Mouse (Mus musculus) forebrain, embryonic 15.5 days (tissue): ENCODE results near the gene Prf1. TPM values are rescaled to one million over a fixed set of nuclear protein-coding genes. Genes with fewer than 3 reads are reported as not detected.

Experiments
- ATAC-seq: fragments of 200-750 bp; cut with Nextera tagmentation; replicated peaks from 2 replicates; pipeline ENCODE4 v1.8.0; 2017; ENCODE audit warnings: mild to moderate bottlenecking, moderate TSS enrichment, moderate library complexity
- H3K27ac ChIP-seq: fragments of 300-500 bp; sonication (generic); replicated peaks from 2 replicates; pipeline ENCODE4 v1.5.1; 2015; ENCODE audit warnings: mild to moderate bottlenecking, inconsistent platforms
- H3K27me3 ChIP-seq: fragments of 300-500 bp; sonication (generic); 2 replicates; pipeline ENCODE4 v1.6.1; 2015; ENCODE audit warnings: inconsistent platforms
- H3K36me3 ChIP-seq: fragments of 300-500 bp; sonication (generic); 2 replicates; pipeline ENCODE4 v1.6.1; 2015; ENCODE audit warnings: mild to moderate bottlenecking, inconsistent platforms
- H3K4me1 ChIP-seq: fragments of 300-500 bp; sonication (generic); 2 replicates; pipeline ENCODE4 v1.6.1; 2015; ENCODE audit warnings: inconsistent platforms
- H3K4me2 ChIP-seq: fragments of 300-500 bp; sonication (generic); replicated peaks from 2 replicates; pipeline ENCODE4 v1.6.1; 2015; ENCODE audit warnings: mild to moderate bottlenecking, inconsistent platforms
- H3K4me3 ChIP-seq: fragments of 300-500 bp; sonication (generic); 2 replicates; pipeline ENCODE4 v1.5.1; 2015; ENCODE audit warnings: mild to moderate bottlenecking, inconsistent platforms
- H3K9ac ChIP-seq: fragments of 300-500 bp; sonication (generic); replicated peaks from 2 replicates; pipeline ENCODE4 v1.6.1; 2015; ENCODE audit warnings: mild to moderate bottlenecking, inconsistent platforms
- H3K9me3 ChIP-seq: fragments of 300-500 bp; sonication (generic); 2 replicates; pipeline ENCODE4 v1.6.1; 2016; ENCODE audit warnings: inconsistent platforms
- WGBS: fragments of 180-500 bp; shearing (Covaris S2); methylation state at CpG from one replicate; pipeline ENCODE4 v1.1.7; 2015; ENCODE audit warnings: mixed read lengths; 5-methylcytosine and 5-hydroxymethylcytosine counted together
- polyA plus RNA-seq: library from polyadenylated mRNA; unstranded; fragments of >200 nt; fragmentation: Nextera tagmentation; extraction: Ambion mirVana; gene quantifications from 2 replicates; pipeline ENCODE4 v1.2.1, GENCODE M21; 2015

Prf1 gene
- not detected in 2 replicates for polyA plus RNA-seq

DNA sequence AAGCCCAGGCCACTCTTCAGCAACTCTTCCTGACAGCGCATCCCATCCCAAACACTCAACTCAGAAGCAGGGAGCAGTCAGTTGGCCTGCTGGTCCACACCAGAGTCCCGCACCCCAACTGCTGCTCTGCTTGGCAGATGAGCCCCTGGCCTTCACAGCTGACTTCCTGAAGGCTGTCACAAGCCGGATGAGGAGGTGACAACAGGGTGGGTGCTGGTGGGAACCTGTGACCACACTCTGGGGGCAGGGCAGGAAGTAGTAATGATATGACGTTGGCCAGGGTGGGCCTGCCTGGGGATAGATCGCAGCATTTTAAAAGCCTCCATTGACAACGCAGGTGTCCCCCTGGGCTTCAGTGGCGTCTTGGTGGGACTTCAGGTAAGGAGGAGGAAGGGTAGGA lies at the start of gene Prf1:
Gene Prf1 (plus strand): TSS at position 357 of the 400 bp plus-strand sequence.
- no peaks in the 10 kb centered on the region for H3K36me3 ChIP-seq
- no peak within 1 kb of the TSS for H3K4me2 ChIP-seq
- no peaks in the 10 kb centered on the region for H3K9me3 ChIP-seq
- no peak within 1 kb of the TSS for H3K9ac ChIP-seq
- no peak within 1 kb of the TSS for H3K4me3 ChIP-seq
- 90% methylated on average over 7 of the region's 7 CpGs for WGBS
- no peaks in the 10 kb centered on the region for H3K4me1 ChIP-seq
- no peaks in the 10 kb centered on the region for H3K27me3 ChIP-seq
- no peak within 1 kb of the TSS for H3K27ac ChIP-seq
- no peak for ATAC-seq

DNA sequence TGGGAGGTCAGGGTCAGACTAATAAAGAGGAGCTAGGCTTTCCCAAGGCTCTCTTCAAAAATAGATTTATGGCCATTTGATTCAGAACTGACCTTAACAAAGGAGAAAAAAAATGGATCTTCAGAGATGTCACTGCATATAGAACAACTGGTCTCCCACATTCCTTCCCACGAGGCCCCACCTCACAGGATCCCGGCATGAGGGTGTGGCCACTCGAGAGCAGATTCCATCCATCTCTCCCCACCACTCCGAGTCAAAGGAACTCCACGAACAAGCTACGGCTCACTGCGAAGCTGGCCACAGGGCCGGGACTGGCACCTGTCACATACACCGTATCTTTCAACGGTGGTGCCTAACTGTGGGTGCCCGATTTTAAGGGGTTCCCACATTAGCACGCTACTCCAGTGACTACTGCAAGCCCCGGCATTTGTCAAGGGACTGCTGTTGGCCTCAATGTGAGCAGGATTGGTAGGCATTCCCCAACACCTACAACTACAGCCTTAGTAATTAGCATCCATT lies 49.0 kb upstream of the Prf1 start:
- H3K9me3 ChIP-seq, result no peaks in the 10 kb centered on the region
- H3K4me2 ChIP-seq, result no peak overlapping the region
- WGBS, result 80% methylated on average over 13 of the region's 13 CpGs
- no peak overlapping the region for H3K4me3 ChIP-seq
- H3K36me3 ChIP-seq, result no peaks in the 10 kb centered on the region
- H3K9ac ChIP-seq, result no peak overlapping the region
- H3K27me3 ChIP-seq, result no peaks in the 10 kb centered on the region
- H3K27ac ChIP-seq, result no peak overlapping the region
- 0 out of 2 replicates have a peak, but pooled peaks cover 3% of the 10 kb centered on the region for H3K4me1 ChIP-seq
- no peak for ATAC-seq

DNA sequence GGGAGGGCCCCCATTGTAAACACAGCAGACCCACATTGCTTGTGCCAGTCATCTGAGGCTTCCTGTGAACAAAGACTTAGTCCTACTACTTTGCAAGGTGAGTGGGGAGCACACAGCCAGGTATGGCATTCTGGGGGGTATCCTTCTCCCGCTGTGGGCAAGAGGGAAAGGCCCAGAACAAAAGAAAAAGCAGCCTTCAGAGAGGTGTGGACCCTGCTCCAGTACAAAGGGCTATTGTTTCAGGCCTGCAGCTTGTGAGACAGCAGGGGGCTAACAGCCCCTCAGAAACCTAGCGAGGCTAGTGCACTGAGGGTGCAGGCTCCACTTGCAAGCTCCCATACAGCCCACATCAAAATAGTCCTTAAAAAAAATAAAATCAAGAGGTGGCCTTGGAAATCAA lies 47.7 kb upstream of the Prf1 start:
- WGBS, result 17% methylated on average over 2 of the region's 2 CpGs
- no peak for ATAC-seq

GRCm38 (mm10) chr10:61254761-61255160 lies 42.9 kb upstream of the Prf1 start:
- Histone ChIP-seq H3K36me3 (no peaks in the 10 kb centered on the region), H3K27me3 (no peaks in the 10 kb centered on the region), H3K9ac (no peak overlapping the region), H3K4me2 (no peak overlapping the region), H3K9me3 (no peaks in the 10 kb centered on the region), H3K27ac (peak overlapping the region; percentile 49; the same call in 1 of the 2 replicates), H3K4me1 (peaks cover 17% of the 10 kb centered on the region), H3K4me3 (no peak overlapping the region)
- 57% methylated on average over 6 of the region's 6 CpGs for WGBS
- ATAC-seq, result no peak; the same call in 1 of the 2 replicates

More for the DNA sequence above, 47.7 kb upstream of the Prf1 start:
- no peaks in the 10 kb centered on the region for H3K36me3 ChIP-seq
- peaks cover 9% of the 10 kb centered on the region for H3K4me1 ChIP-seq
- H3K27ac ChIP-seq, result no peak overlapping the region
- no peaks in the 10 kb centered on the region for H3K27me3 ChIP-seq
- no peak overlapping the region for H3K4me2 ChIP-seq
- H3K4me3 ChIP-seq, result no peak overlapping the region
- no peaks in the 10 kb centered on the region for H3K9me3 ChIP-seq
- H3K9ac ChIP-seq, result no peak overlapping the region

- Histone ChIP-seq H3K27me3 (no peaks in the 10 kb centered on the region), H3K9me3 (no peaks in the 10 kb centered on the region), H3K4me2 (no peak overlapping the region), H3K9ac (no peak overlapping the region), H3K4me1 (peaks cover 15% of the 10 kb centered on the region), H3K4me3 (no peak overlapping the region), H3K36me3 (no peaks in the 10 kb centered on the region), H3K27ac (peak overlapping the region; percentile 49)
- ATAC-seq, result no peak
- WGBS, result 67% methylated on average over 8 of the region's 8 CpGs
Observed at GRCm38 (mm10) chr10:61255190-61255589, 42.4 kb upstream of the Prf1 start.

GRCm38 (mm10) chr10:61256665-61257064 lies 41.0 kb upstream of the Prf1 start:
- H3K4me3 ChIP-seq, result no peak overlapping the region
- peaks cover 15% of the 10 kb centered on the region for H3K4me1 ChIP-seq
- no peak for ATAC-seq
- H3K27ac ChIP-seq, result no peak overlapping the region
- H3K36me3 ChIP-seq, result no peaks in the 10 kb centered on the region
- no peaks in the 10 kb centered on the region for H3K27me3 ChIP-seq
- H3K9me3 ChIP-seq, result no peaks in the 10 kb centered on the region
- no peak overlapping the region for H3K9ac ChIP-seq
- H3K4me2 ChIP-seq, result no peak overlapping the region
- WGBS, result 92% methylated on average over 9 of the region's 9 CpGs

DNA sequence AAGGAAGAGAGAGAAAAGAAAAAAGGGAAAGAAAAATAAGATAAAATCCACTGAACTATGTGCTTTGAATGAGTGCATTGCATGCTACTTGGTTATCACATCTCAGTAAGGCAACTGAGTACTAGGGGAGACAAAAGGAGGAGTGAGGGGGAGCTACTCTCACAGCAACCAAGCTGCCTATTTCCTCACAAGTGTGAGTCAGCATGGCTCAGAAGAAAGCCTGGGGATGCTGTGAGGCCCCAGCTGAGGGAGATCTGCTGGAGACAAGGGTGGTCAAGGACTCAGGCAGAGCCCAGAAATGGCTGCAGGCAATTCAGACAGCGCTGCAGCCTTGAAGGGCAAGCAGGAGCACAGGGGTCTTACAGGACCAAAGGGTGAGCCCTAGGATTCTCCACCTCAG lies 39.5 kb upstream of the Prf1 start:
- Histone ChIP-seq H3K27ac (no peak overlapping the region), H3K9me3 (no peaks in the 10 kb centered on the region), H3K4me2 (no peak overlapping the region), H3K36me3 (no peaks in the 10 kb centered on the region), H3K4me3 (no peak overlapping the region), H3K9ac (no peak overlapping the region), H3K27me3 (no peaks in the 10 kb centered on the region), H3K4me1 (peaks cover 15% of the 10 kb centered on the region)
- ATAC-seq, result no peak
- 88% methylated on average over 1 of the region's 1 CpGs for WGBS

DNA sequence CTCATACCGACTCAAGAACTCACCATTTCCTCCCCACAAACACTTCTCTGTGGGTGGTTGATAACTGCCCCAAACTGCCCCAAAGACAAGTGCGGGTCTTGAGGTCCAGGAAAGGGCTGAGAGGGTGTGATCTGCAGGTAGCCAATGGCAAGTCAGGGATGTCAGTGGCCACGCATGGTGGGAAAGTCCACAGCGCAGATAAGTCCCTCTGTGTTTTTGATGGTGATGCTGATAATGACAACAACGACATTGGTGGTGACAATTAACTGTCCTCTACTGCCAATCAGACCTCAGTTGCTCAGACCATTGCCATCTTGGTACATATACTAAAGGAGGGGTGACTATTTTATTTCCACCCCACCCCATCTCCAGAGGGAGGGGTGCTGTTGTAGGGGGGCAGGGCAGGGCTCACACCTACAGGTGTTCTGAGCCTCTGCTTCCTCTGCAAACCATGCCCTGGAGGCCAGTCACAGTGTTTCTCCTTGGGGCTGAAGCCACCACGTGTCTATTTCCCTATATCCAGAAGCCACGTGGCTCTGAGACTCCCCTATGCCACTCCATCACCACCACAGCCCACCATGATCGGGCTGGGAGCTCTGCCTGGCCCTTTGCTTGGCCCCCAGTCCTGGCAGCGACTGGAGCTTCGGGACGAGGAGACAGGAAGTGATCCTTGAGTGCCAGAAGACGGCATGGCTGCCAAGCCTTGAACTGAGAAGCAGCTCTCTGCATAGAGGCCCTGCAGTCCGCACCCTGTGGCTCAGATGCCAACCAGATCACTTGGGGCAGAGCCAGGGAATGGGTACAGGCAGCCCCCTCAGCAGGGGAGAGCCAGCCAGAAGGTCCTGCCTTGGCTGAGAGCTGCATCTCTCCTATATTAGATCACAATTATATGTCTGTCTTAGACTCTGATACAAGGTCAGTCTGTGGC lies 36.1 kb upstream of the Prf1 start:
- ATAC-seq, result no peak
- 78% methylated on average over 13 of the region's 13 CpGs for WGBS

GRCm38 (mm10) chr10:61263606-61264005 lies 34.0 kb upstream of the Prf1 start:
- no peak overlapping the region for H3K27ac ChIP-seq
- ATAC-seq, result no peak
- H3K36me3 ChIP-seq, result no peaks in the 10 kb centered on the region

More for the DNA sequence above, 36.1 kb upstream of the Prf1 start:
- Histone ChIP-seq H3K27me3 (no peaks in the 10 kb centered on the region), H3K36me3 (no peaks in the 10 kb centered on the region), H3K4me1 (no peaks in the 10 kb centered on the region), H3K9ac (no peak overlapping the region), H3K9me3 (no peaks in the 10 kb centered on the region), H3K4me2 (no peak overlapping the region), H3K4me3 (no peak overlapping the region), H3K27ac (no peak overlapping the region)

DNA sequence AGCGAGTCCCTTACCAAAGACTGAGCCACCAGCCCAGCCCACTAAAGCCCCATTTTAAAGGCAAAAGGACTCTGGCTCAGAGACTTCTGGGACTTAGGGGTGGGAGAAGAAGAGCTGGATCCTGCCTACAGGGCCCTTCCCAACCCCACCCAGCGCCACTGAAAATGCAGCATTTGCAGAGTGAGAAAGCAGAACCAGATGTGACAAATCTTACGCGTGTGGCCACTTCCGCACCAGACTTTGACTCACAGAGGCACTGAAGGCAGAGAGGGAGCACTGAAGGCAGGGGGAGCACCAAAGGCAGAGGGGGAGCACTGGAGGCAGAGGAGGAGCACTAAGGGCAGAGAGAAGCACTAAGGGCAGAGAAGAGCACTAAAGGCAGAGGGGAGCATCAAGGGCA lies 30.3 kb upstream of the Prf1 start:
- Histone ChIP-seq H3K4me2 (no peak overlapping the region), H3K27ac (no peak overlapping the region), H3K4me1 (no peaks in the 10 kb centered on the region), H3K9ac (no peak overlapping the region), H3K4me3 (no peak overlapping the region), H3K27me3 (peaks cover 7% of the 10 kb centered on the region; the same call in 1 of the 2 replicates), H3K9me3 (no peaks in the 10 kb centered on the region), H3K36me3 (no peaks in the 10 kb centered on the region)
- ATAC-seq, result no peak
- WGBS, result 80% methylated on average over 5 of the region's 5 CpGs

More at GRCm38 (mm10) chr10:61263606-61264005, 34.0 kb upstream of the Prf1 start:
- no peaks in the 10 kb centered on the region for H3K4me1 ChIP-seq
- H3K9me3 ChIP-seq, result no peaks in the 10 kb centered on the region
- WGBS, result 85% methylated on average over 8 of the region's 8 CpGs
- no peak overlapping the region for H3K4me2 ChIP-seq
- H3K27me3 ChIP-seq, result no peaks in the 10 kb centered on the region
- H3K9ac ChIP-seq, result no peak overlapping the region
- H3K4me3 ChIP-seq, result no peak overlapping the region

GRCm38 (mm10) chr10:61272089-61272626 lies 25.5 kb upstream of the Prf1 start:
- Histone ChIP-seq H3K4me1 (peaks cover 9% of the 10 kb centered on the region), H3K36me3 (no peaks in the 10 kb centered on the region), H3K9me3 (no peaks in the 10 kb centered on the region), H3K27me3 (peaks cover 9% of the 10 kb centered on the region; the same call in 1 of the 2 replicates), H3K4me2 (no peak overlapping the region), H3K9ac (no peak overlapping the region), H3K4me3 (no peak overlapping the region), H3K27ac (no peak overlapping the region)
- no peak for ATAC-seq
- WGBS, result 62% methylated on average over 8 of the region's 8 CpGs

DNA sequence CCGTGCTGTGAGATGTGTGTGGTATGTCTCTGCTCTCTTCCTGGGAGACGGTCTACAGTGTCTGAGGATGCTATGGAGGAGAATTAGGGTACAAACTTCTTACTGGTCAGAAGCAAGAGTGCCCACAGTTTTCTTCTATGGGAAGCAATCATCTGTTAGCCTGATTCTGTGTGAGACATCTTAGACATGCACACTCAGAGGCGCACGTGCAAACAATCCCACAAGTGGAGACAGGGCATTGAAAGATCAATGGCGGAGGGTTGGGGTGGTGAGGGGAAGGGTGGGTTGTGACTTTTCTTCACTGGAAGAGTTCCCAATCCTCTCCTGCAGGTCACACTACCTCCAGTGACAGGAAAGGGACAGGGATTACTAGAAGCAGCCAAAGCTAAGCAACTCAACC lies 25.0 kb upstream of the Prf1 start:
- H3K27ac ChIP-seq, result no peak overlapping the region
- 44% methylated on average over 5 of the region's 5 CpGs for WGBS
- H3K9ac ChIP-seq, result peak overlapping the region; percentile 49
- no peak for ATAC-seq
- peak overlapping the region; percentile 52 for H3K4me3 ChIP-seq
- peaks cover 9% of the 10 kb centered on the region; the same call in 1 of the 2 replicates for H3K27me3 ChIP-seq
- no peaks in the 10 kb centered on the region for H3K9me3 ChIP-seq
- peaks cover 9% of the 10 kb centered on the region for H3K4me1 ChIP-seq
- no peaks in the 10 kb centered on the region for H3K36me3 ChIP-seq
- peak overlapping the region; percentile 95 for H3K4me2 ChIP-seq
